Mouse (Mus musculus) ES-Bruce4 (cell line): ENCODE measurements at regions not wholly inside any gene's neighbourhood (a gene's known extent, or its start where the extent isn't known, plus 50 kb on each side); places are given as distances from the start of the nearest gene placed in this dataset.

ENCODE experiments used
- H3K27ac ChIP-seq: 2 replicates; pipeline ENCODE4 v1.5.1; 2012; ENCODE audit warnings: low read length, inconsistent platforms; ENCODE audit not compliant: insufficient read depth
- H3K27me3 ChIP-seq: 2 replicates; pipeline ENCODE4 v1.6.1; 2012; ENCODE audit warnings: mild to moderate bottlenecking, low read length, inconsistent platforms; ENCODE audit not compliant: control insufficient read depth, poor library complexity, insufficient read depth, severe bottlenecking
- H3K36me3 ChIP-seq: 2 replicates; pipeline ENCODE4 v1.6.1; 2012; ENCODE audit warnings: inconsistent platforms, mild to moderate bottlenecking, low read length, moderate library complexity; ENCODE audit not compliant: control insufficient read depth, poor library complexity, insufficient read depth, severe bottlenecking
- H3K4me1 ChIP-seq: one replicate; pipeline ENCODE4 v1.8.1; 2011; ENCODE audit warnings: low read length; ENCODE audit not compliant: control insufficient read depth, insufficient read depth
- H3K4me3 ChIP-seq: 2 replicates; pipeline ENCODE4 v1.5.1; 2011; ENCODE audit warnings: low read depth, mild to moderate bottlenecking, low read length
- H3K9ac ChIP-seq: 2 replicates; pipeline ENCODE4 v1.6.1; 2012; ENCODE audit warnings: low read depth, mild to moderate bottlenecking, inconsistent platforms; ENCODE audit not compliant: poor library complexity, severe bottlenecking
- H3K9me3 ChIP-seq: replicated peaks from 2 replicates; pipeline ENCODE4 v1.6.1; 2012; ENCODE audit warnings: mild to moderate bottlenecking, low read length, inconsistent platforms; ENCODE audit not compliant: control insufficient read depth, poor library complexity, insufficient read depth, severe bottlenecking
- CTCF ChIP-seq: IDR thresholded peaks from one replicate; pipeline ENCODE4 v1.8.1; 2011; ENCODE audit warnings: low read depth, low read length
- EP300 ChIP-seq: IDR thresholded peaks from 2 replicates; pipeline ENCODE4 v1.6.1; 2011; ENCODE audit warnings: low read depth, low read length; ENCODE audit not compliant: insufficient read depth
- POLR2A ChIP-seq: IDR thresholded peaks from one replicate; pipeline ENCODE4 v1.8.1; 2011; ENCODE audit warnings: low read length; ENCODE audit not compliant: insufficient read depth

DNA sequence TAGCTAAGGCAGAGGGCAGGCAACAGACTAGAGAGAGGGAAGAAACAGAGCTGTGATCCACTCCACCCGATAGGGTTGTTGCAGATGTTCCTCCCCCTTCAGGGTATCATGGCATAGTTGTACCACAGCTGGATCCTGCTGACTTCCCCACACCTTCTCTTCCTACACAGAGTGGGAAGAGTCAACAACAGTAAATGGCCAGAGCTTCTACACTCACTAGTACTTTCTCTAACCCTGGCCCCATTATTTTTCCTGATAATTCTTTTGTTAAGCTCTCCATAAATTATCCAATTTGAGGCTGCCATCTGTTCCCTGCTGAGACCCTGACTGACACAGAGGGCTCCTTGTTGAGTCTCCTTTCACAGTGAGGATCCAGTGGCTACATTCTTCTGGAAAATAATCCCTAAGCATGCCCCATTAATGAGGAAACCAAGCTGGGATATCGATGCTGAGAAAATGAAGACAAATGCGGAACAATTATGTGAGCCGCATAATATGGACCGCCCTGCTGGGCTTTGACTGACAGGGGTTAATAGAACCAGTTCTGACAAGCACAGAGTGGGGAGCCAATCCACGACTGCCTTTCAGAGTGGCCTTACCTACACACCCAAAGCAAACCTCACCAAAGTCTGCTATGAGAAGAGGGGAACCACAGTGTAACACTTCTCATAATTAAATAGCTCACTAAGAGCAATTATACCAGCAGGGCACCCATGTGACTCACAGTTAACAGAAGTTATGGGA, 537.7 kb upstream of the Jmjd1c start:
- no peak overlapping the region for H3K9ac ChIP-seq
- no peaks in the 10 kb centered on the region for H3K27me3 ChIP-seq
- H3K36me3 ChIP-seq: no peaks in the 10 kb centered on the region
- H3K4me3 ChIP-seq: no peak overlapping the region
- no peaks in the 10 kb centered on the region for H3K4me1 ChIP-seq
- no peaks in the 10 kb centered on the region for H3K9me3 ChIP-seq
- H3K27ac ChIP-seq: no peak overlapping the region
- TF ChIP-seq CTCF (no peak), POLR2A (no peak), EP300 (no peak)

DNA sequence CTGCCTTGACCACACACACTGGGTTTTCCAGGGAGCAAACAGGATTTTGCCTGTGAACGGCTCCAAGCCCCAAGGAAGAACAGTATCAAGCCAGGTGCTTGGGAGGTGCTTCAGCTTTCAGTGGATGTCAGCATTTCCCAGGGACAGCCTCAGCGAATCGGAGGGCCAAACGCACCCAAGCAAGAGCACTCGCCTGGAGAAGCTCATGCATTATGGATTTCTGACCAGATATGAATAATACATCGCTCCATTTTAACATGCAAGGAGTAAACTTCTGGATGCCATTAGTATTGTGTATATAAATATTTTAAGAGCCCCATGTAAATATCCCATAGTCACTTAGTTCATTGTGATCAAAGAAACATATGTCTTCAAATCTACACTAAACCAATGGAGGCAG, 530.6 kb upstream of the Jmjd1c start:
- Histone ChIP-seq H3K36me3 (no peaks in the 10 kb centered on the region), H3K27ac (no peak overlapping the region), H3K4me1 (no peaks in the 10 kb centered on the region), H3K9ac (no peak overlapping the region), H3K27me3 (no peaks in the 10 kb centered on the region), H3K9me3 (no peaks in the 10 kb centered on the region), H3K4me3 (no peak overlapping the region)
- no peak for TF ChIP-seq EP300
- TF ChIP-seq POLR2A: no peak
- TF ChIP-seq CTCF: no peak

DNA sequence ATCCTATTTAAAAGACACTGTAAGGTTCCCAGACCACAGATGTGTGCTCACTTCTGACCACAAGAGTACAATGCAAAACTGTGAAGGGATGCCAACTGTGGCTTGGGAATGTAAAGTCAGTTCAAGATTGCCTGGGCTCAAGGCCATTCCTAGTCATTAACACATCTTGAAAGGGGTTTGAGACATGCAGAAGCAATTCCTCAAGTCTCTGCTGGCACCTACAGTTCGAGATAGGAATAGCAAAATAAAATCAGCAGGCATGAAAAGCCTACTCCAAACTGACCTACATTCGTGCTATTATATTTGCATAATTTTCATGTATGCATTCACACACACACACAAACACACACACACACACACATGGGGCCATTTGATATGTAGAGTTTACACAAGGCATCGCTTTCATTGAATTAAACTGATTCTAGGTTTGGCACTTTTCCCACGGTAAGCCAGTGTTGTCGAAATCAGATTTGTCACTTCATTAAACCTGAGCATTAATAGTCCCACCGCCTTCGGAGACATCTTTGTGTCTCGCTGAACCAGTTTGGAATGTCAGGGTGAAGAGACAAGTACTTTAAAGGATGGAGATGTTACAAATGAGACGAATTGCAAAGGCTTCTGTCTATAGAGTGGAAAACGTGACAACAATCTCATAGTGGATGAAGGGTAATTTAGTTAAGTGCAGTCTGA, 520.9 kb upstream of the Jmjd1c start:
- no peak overlapping the region for H3K27ac ChIP-seq
- no peaks in the 10 kb centered on the region for H3K27me3 ChIP-seq
- no peak overlapping the region for H3K9ac ChIP-seq
- no peak overlapping the region for H3K4me3 ChIP-seq
- H3K9me3 ChIP-seq: no peaks in the 10 kb centered on the region
- no peak for TF ChIP-seq EP300
- TF ChIP-seq CTCF: no peak
- TF ChIP-seq POLR2A: no peak
- H3K36me3 ChIP-seq: no peaks in the 10 kb centered on the region
- no peaks in the 10 kb centered on the region for H3K4me1 ChIP-seq

DNA sequence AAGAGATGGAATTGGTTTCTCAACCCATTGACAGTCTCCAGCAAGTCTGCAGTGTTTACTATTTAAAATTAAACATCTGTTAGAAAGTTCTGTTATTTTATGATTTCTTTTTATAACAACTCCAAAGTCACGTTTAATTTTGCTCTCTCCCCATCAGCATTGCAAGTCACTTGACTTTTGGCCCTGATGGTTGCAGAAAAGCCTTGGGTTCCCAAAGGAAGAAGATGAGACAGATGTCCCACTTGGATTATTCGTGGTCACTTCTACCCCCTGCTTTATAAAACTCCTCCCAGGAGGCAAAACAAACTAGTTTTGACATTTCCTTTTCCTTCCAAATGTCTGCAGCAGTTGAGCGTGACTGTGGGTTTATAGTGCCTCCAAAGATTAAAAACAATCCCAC, 502.9 kb upstream of the Jmjd1c start:
- H3K4me3 ChIP-seq: no peak overlapping the region
- no peaks in the 10 kb centered on the region for H3K36me3 ChIP-seq
- H3K9ac ChIP-seq: no peak overlapping the region
- H3K4me1 ChIP-seq: no peaks in the 10 kb centered on the region
- H3K27me3 ChIP-seq: no peaks in the 10 kb centered on the region
- TF ChIP-seq CTCF (no peak), POLR2A (no peak), EP300 (no peak)
- H3K9me3 ChIP-seq: no peaks in the 10 kb centered on the region
- no peak overlapping the region for H3K27ac ChIP-seq

DNA sequence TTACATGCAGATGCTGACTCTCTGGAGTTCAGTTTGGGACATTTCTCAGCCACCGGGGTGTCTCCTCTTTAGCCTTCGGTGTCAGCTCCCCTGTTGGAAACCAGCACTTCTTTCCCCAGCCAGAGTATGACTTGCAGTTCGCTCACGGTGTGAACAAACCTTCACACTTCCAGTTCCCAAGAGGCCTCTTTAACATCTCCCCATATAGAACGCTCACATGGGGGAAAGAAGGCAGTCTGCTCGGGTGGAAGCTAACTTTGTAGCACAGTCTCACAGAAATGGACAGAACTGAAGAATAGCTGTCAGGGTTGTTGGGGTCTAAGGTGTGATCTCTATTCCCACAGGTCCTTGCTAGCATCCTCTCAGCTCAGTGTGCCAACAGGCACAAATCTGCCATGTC, 502.4 kb upstream of the Jmjd1c start:
- H3K4me1 ChIP-seq: no peaks in the 10 kb centered on the region
- TF ChIP-seq CTCF (no peak), EP300 (no peak), POLR2A (no peak)
- H3K27me3 ChIP-seq: no peaks in the 10 kb centered on the region

DNA sequence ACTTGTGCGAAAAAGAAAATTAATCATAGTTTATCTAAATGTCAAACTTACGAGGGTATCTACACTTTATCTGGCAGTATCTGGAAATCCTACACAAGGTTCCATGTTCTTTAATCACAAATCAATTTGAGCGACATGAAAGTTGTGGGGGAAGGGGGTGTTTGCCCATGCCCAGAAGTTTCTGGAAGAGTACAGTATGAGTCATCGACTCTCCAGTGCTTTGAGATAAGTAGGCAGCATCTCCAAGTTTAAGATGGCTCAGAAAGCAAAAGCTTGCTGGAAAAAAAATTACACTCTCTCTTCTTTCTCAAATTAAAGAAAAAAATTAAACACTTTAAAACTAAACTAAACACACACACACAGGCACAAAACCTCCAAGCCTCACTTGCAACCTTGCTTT, 498.0 kb upstream of the Jmjd1c start:
- H3K4me3 ChIP-seq: no peak overlapping the region
- no peak overlapping the region for H3K27ac ChIP-seq
- no peaks in the 10 kb centered on the region for H3K4me1 ChIP-seq
- no peaks in the 10 kb centered on the region for H3K27me3 ChIP-seq
- H3K9me3 ChIP-seq: no peaks in the 10 kb centered on the region
- H3K9ac ChIP-seq: no peak overlapping the region
- H3K36me3 ChIP-seq: no peaks in the 10 kb centered on the region
- TF ChIP-seq EP300 (no peak), POLR2A (no peak), CTCF (no peak)

More for the DNA sequence above, 502.4 kb upstream of the Jmjd1c start:
- no peaks in the 10 kb centered on the region for H3K9me3 ChIP-seq
- no peaks in the 10 kb centered on the region for H3K36me3 ChIP-seq
- H3K27ac ChIP-seq: no peak overlapping the region
- no peak overlapping the region for H3K9ac ChIP-seq
- H3K4me3 ChIP-seq: no peak overlapping the region
